Mouse (Mus musculus): Measurements from ENCODE around the gene Jade1. TPM values are rescaled to one million over a fixed set of nuclear protein-coding genes. Genes with fewer than 3 reads are reported as not detected.

Jade1 gene
- 98.8 and 116 TPM in 2 replicates for total RNA-seq (2012; rRNA removed)
- polyA plus RNA-seq (2012; ENCODE audit: insufficient read depth in 1 of 2, insufficient read length in 2 of 2, low read depth in 1 of 2, low replicate concordance in 2 of 2, missing spikeins in 1 of 2) = 100 to 1,000 TPM; 134 to 150 TPM

DNA sequence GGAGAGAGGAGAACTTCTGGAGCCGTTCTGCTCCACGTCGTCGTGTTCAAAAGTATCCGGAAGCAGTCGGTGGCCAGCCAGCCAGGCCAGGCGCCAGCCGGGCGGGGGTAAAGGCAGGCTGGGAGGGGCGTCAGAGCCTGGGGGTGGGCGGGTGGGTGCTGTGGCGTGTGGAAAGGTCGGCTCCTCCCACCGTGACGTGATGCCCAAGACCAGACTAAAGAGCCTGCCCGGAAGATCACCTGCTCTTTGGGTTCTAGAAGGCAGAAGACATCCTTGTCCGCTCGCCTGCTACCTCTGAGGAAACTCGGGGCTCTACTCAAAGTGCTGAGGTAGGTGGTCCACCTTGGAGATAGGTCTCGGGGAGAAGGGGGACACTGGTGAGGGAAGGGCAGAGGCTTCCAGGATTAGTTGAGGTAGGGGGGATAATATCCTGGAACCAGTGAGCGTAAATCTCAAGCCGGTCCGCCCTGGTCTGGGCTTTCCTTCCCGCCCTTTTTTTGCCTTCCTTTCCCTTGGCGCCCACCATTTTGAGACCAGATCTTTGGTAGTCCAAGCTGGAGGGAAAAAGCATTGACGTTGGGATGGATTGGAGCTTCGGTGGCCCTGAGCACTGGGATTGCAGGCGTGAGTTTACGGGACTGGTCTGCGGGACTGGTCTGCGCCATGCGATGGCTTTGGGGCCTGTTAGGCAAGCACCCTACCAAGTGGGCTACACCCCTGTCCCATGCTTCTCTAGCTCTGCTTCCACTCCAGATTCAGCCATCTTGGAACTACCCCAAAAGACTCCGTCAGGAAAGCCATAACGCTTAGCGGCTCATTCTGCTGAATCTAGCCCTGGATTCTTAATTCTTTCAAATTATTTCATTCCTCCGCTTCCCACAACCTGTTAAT lies at the start of gene Jade1:
TSS of gene Jade1 (plus strand) at position 241 of the 891 bp plus-strand sequence.
- no peaks in the 10 kb centered on the region for H3K27me3 ChIP-seq (ENCODE audit: control insufficient read depth in 1 of 2, insufficient read depth in 2 of 2, low read length in 2 of 2)
- peaks cover 13 to 48% of the 10 kb centered on the region in 2 experiments for H3K36me3 ChIP-seq (ENCODE audit: control insufficient read depth in 1 of 2, insufficient read depth in 2 of 2, low read length in 2 of 2)
- H3K9me3 ChIP-seq (replicated peaks; ENCODE audit: insufficient read depth, low read length) = no peaks in the 10 kb centered on the region
- H3K4me3 ChIP-seq (ENCODE audit: control insufficient read depth in 1 of 2, insufficient read depth in 1 of 2, low read depth in 2 of 2, low read length in 2 of 2) = peak within 1 kb of the TSS; percentile 66 to 83
- H3K27ac ChIP-seq (ENCODE audit: control insufficient read depth, low read depth, low read length) = peak within 1 kb of the TSS; percentile 96
- peak; percentile 94 for DNase-seq (ENCODE audit: low read depth, low spot score)
- H3K79me2 ChIP-seq (ENCODE audit: control insufficient read depth, insufficient read depth, low read length, poor library complexity) = peaks cover 48% of the 10 kb centered on the region
- peak within 1 kb of the TSS; percentile 81 for H3K9ac ChIP-seq (ENCODE audit: control insufficient read depth, low read depth, low read length, poor library complexity, severe bottlenecking)
- peaks cover 4 to 23% of the 10 kb centered on the region in 2 experiments for H3K4me1 ChIP-seq (ENCODE audit: control insufficient read depth in 1 of 2, insufficient read depth in 2 of 2, low read length in 2 of 2)
- peak; percentile 84 for TF ChIP-seq MXI1 (IDR thresholded peaks at IDR 0.05; ENCODE audit: low read depth, low read length)
- no peak for TF ChIP-seq UBTF (IDR thresholded peaks at IDR 0.05; ENCODE audit: borderline replicate concordance, insufficient read depth, low read depth, low read length)
- no peak for TF ChIP-seq ZKSCAN1 (IDR thresholded peaks at IDR 0.05; ENCODE audit: low read depth, low read length)
- peak; percentile 42; the same call in 1 of the 2 replicates for TF ChIP-seq USF1 (IDR thresholded peaks at IDR 0.05; ENCODE audit: low read depth, low read length)
- peak; percentile 80; the same call in 1 of the 2 replicates for TF ChIP-seq MAZ (IDR thresholded peaks at IDR 0.05; ENCODE audit: low read depth, low read length)
- no peak for TF ChIP-seq RAD21 (IDR thresholded peaks at IDR 0.05; ENCODE audit: low read depth, low read length)
- TF ChIP-seq MYC (IDR thresholded peaks at IDR 0.05; ENCODE audit: low read depth, low read length) = peak; percentile 57; the same call in 1 of the 2 replicates
- TF ChIP-seq SMC3 (IDR thresholded peaks at IDR 0.05; ENCODE audit: low read depth, low read length) = no peak
- no peak for TF ChIP-seq GABPA (IDR thresholded peaks at IDR 0.05; ENCODE audit: low read depth, low read length)
- TF ChIP-seq ELF1 (IDR thresholded peaks at IDR 0.05; ENCODE audit: low read depth, low read length) = peak; percentile 72
- no peak for TF ChIP-seq CHD1 (IDR thresholded peaks at IDR 0.05; ENCODE audit: low read depth, low read length)
- no peak for TF ChIP-seq ZC3H11A (IDR thresholded peaks at IDR 0.05; ENCODE audit: low read depth, low read length)
- no peak for TF ChIP-seq MAFK (IDR thresholded peaks at IDR 0.05; ENCODE audit: borderline replicate concordance, low read depth, low read length)
- peak; percentile 74 for TF ChIP-seq HCFC1 (IDR thresholded peaks at IDR 0.05; ENCODE audit: low read depth, low read length)
- TF ChIP-seq CHD2 (IDR thresholded peaks at IDR 0.05; ENCODE audit: low read length) = no peak
- peak; percentile 99 for TF ChIP-seq ZMIZ1 (IDR thresholded peaks at IDR 0.05; ENCODE audit: low read depth, low read length)
- TF ChIP-seq MEF2A (IDR thresholded peaks at IDR 0.05; ENCODE audit: extremely low read depth, insufficient replicate concordance, low read depth, low read length, poor library complexity, severe bottlenecking) = no peak
- TF ChIP-seq ZNF384 (IDR thresholded peaks at IDR 0.05; ENCODE audit: low read depth, low read length) = no peak
- peak; percentile 66 for TF ChIP-seq ETS1 (IDR thresholded peaks at IDR 0.05; ENCODE audit: low read depth, low read length)
- peak; percentile 99 for TF ChIP-seq POLR2AphosphoS2 (IDR thresholded peaks at IDR 0.05; ENCODE audit: low read length)
- TF ChIP-seq MAX (IDR thresholded peaks at IDR 0.05; ENCODE audit: low read length) = peak; percentile 70
- no peak for TF ChIP-seq RCOR1 (IDR thresholded peaks at IDR 0.05; ENCODE audit: low read depth, low read length)
- TF ChIP-seq EP300 (IDR thresholded peaks at IDR 0.05; ENCODE audit: low read depth in 1 of 2, low read length in 2 of 2) = peak in 1 of 2 experiments; percentile 27; a peak in 1 of 4 replicates
- TF ChIP-seq POLR2A (IDR thresholded peaks at IDR 0.05; ENCODE audit: control insufficient read depth in 1 of 2, insufficient read depth in 1 of 2, low read depth in 1 of 2, low read length in 2 of 2, poor library complexity in 1 of 2) = peak; percentile 95 to 99
- TF ChIP-seq TCF12 (IDR thresholded peaks at IDR 0.05; ENCODE audit: low read depth, low read length) = peak; percentile 60
- TF ChIP-seq SIN3A (IDR thresholded peaks at IDR 0.05; ENCODE audit: low read length) = peak; percentile 82; the same call in 1 of the 2 replicates
- no peak for TF ChIP-seq USF2 (IDR thresholded peaks at IDR 0.05; ENCODE audit: borderline replicate concordance in 1 of 2, insufficient read depth in 1 of 2, low read depth in 1 of 2, low read length in 2 of 2)
- 0 out of 2 replicates have a peak, but pooled peaks have one; percentile 29 for TF ChIP-seq BHLHE40 (IDR thresholded peaks at IDR 0.05; ENCODE audit: borderline replicate concordance, low read depth, low read length)
- 0 out of 2 replicates have a peak, but pooled peaks have one; percentile 65 for TF ChIP-seq E2F4 (IDR thresholded peaks at IDR 0.05; ENCODE audit: borderline replicate concordance, low read depth, low read length)
- TF ChIP-seq TBP (IDR thresholded peaks at IDR 0.05; ENCODE audit: low read depth, low read length) = peak; percentile 97
- no peak for TF ChIP-seq TAL1 (IDR thresholded peaks at IDR 0.05; ENCODE audit: low read length)
- no peak; the same call in 1 of the 2 replicates for TF ChIP-seq KAT2A (conservative IDR thresholded peaks at IDR 0.05; ENCODE audit: low read depth, low read length)
- no peak for TF ChIP-seq GATA1 (IDR thresholded peaks at IDR 0.05; ENCODE audit: low read depth, low read length)
- no peak for TF ChIP-seq JUND (IDR thresholded peaks at IDR 0.05; ENCODE audit: low read depth, low read length)
